Mouse (Mus musculus): ENCODE data around the gene Tmem256.

Tmem256 gene

DNA sequence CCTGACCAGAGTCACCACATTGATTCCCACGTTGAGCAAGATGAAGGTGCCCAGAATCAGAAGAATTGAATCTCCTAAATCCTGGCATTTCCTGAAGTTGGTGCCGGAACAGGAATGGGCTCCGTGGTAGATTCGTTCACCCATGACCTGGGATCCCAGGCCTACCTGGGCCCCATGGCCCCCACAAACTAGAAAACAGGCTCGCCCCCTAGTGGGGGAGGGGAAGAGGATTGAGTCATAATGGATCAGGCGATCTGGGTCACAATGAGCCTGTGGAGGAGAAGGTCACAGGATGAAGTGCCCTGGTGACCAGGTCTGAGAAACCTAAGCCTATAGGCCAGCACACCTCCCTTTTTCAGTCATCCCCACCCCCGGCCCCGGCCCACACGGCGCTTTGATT is 23.2 kb upstream of the Tmem256 start, which contains the start of gene Gm39566:
Gene Gm39566, minus strand, starts transcription at position 144 of the 400 bp plus-strand sequence.
- no peak for DNase-seq (ENCODE audit: low spot score)

DNA sequence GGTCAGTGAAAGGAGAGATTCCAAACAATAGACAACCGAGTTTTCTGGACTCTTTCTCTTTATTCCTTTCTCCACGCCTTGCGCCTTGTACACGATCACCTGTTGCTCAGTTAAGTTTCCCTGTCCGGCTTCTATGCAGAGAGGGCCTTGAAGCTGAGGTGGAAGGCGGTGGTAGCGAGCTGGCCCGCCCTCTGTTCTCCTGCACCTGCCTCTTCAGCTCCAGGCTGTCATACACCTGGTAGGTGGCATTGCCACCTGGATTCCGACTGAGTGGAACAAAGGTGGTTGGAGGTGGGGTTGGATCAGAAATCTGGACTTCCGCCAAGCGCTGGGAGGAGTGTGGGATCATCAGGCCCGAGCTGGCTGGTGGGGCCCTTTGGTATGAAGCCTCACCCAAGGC is 21.8 kb upstream of the Tmem256 start:
- DNase-seq (ENCODE audit: low spot score), result no peak

DNA sequence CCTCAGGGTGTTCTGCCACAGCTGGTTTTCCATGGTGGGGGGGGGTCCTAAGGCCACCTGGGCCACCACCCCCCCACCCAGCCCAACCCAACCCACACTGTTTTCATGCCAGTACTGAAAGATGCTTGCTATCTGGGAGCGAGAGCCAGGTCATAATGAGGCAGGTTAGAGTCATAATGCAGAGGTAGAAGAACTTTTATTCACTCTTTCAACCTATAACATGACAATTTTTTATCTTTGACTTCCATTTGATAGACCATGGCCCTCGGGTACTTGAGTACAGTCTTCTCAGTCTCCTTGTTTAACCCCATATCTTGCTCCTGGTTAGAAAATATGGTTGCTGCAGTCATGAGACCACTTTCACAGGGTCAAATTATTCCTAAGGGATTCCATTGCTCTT is 19.9 kb upstream of the Tmem256 start, which contains the start of gene Spem2:
Gene Spem2, minus strand, starts transcription at position 101 of the 400 bp plus-strand sequence.
- no peak for DNase-seq (ENCODE audit: low spot score)

DNA sequence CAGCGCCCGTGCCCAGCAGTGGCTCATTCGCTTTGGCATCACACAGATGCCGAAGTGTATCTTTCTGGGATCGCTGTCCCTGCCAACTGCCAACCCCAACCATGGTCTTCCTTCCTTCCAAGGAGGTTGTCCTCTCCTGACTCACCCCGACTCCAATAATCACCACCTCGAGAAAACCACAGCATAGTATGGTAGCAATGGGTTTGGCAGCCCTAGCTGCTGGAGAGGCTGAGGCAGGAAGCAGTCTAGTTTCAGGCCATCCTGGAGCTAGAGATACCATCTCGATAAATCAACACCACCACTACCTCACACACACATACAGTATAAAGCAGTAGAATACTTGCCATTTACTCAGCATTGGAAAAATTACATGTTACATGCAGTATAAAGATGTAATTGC is 19.4 kb upstream of the Tmem256 start:
- DNase-seq (ENCODE audit: low spot score), result no peak

DNA sequence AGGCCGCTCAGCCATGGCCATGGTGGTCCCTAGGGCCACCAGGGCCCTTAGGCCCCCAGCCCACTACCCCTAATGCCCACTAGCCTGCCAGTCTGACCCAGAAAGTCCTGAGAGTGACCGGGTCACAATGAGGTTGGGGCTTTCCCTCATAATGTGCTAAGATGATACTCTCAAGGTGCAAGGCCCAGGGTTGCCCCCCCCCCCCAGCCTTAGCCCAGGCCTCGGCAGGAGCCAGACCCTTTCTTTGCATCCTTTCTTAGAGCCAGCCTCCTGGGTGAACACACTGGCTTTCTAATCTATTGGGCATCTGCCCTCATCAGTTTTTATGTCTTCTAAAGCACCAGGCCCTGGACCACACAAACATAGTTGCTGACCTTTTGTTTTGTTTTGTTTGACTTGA is 16.2 kb upstream of the Tmem256 start, which contains the start of gene Spem1:
Gene Spem1, minus strand, starts transcription at position 101 of the 400 bp plus-strand sequence.
- DNase-seq (ENCODE audit: low spot score), result no peak

DNA sequence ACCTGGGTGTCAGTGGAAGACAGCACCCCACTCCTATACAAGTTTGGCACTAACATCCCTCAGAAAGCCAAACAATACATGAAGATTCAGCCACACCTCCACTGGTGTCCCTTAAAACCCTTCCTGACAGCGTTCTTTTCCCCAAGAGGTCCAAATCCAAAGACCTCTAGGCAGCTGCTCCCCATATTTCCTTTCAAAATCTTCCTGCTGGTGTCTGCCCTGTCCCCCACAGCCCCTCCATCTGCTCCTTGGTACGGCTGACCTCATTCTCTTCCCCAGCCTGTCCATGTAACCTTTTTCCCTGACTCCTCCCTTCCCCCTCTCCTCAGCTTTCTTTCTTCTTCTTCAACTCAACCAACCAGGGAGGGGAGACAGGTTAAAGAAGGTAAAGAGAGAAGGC is 14.9 kb upstream of the Tmem256 start:
- DNase-seq (ENCODE audit: low spot score), result no peak

DNA sequence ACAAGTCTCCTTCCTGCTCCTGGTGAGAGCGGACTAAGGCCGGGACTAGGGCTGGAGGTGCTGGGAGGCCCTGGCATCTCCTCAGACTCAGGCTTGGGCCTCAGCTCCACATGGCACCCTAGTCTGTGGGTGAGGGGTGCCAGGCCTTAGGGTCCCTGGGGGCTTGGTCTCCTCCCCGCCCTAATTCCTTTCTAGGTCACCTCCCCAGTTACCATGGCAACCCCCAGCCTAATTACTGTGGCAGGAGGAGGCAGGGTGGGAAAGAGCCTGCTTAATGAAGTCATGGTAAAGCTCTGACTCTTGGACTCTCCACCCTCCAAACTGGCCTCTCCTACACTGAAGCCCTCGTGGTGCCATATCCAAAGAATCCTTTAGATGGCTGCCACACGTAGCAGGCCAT is 9.5 kb upstream of the Tmem256 start:
- no peak for DNase-seq (ENCODE audit: low spot score)

DNA sequence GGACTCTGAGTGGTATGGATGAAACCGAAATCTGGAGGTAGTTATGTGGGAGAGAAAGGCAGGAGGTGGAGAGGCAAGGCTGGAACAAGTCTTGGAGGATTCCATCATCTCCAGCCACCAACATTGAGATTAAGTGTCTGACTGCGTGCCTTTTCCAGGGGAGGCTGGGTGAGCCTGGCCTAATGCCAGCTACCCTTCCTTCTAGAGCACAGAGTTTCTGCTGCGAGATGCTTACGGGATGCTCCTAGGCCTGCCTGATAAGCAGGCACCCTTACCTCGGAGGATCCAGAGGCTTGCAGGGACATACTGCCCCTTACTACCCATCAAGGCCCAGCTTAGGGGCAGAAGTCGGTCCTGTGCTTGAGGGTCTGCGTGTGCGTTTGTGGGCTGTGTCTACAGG is 4.8 kb upstream of the Tmem256 start:
- DNase-seq (ENCODE audit: low spot score), result no peak

DNA sequence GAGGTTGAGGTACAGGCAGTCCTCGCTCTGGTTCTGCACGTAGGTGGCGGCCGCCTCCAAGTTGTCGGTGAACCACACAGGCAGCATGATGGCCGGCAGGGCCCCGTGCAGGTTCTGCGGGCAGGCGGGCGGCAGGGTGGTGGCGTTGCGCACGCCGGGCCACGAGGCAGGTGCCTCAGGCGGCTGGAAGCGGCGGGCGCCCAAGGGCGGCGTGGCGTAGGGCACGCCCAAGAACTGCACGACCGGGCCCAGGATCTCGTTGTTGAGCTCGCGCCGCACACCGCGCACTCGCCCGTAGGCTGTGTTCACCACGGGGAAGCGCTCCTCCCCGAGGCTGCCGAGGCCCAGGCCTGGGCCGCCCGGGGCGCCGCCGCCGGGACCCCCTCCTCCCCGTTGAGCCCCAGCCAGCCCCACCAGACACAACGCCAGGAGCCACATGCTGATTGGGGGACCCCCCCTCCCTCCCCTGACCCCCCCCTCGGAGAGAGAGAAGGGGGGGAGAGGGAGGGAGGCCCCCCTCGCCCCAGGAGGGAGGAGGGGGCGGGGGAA is 4.2 kb upstream of the Tmem256 start:
- peak; percentile 46 for DNase-seq (ENCODE audit: low spot score)

DNA sequence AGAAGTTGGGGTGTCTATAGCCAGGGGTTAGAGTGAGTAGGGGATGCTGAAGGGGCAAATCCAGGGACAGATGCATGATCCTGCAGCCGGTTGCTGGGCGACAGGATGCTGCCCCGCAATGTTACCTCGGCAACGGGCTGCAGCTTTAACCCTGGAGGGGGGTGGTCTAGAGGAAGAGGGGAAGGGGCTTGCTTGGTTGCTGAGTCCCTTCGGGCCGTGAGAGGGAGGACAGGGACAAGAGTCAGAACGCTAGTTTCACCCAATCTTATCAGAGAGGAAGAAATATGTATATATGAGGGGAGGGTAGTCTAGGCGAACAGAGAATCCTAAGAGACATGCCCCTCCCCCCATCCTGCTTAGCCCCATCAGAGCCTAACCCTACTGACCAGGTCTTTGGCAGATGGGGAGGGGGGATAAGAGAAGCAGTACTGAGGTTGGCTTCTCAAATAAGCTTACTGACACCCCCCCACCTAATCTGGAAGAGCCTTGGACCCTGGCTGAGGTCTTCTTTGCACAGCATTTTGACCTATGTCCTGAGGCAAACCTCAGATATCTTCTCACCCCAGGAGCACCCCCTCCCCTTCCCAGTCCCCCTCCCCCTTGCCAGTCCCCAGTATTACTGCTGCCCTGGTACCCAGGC is 2.9 kb upstream of the Tmem256 start:
- peak; percentile 69 for DNase-seq (ENCODE audit: low spot score)

DNA sequence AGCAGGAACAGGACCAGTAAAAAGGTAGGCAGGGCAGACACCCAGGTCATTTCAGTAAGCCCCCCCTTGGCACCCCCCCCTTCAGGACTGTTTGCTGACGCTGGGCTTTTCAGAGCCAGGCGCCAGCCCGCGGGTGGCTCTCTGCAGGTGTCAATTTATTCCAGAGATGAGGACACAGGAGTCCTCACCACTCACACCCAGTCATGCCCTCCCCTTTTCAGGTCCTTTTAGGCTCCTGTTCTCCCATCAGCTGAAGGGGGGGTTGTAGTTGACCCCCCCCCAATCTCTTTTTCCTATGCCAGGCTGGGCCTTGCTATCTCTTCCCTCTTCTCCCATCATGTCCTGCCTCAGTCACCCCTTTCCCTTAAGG is 2.4 kb upstream of the Tmem256 start:
- no peak for DNase-seq (ENCODE audit: low spot score)

DNA sequence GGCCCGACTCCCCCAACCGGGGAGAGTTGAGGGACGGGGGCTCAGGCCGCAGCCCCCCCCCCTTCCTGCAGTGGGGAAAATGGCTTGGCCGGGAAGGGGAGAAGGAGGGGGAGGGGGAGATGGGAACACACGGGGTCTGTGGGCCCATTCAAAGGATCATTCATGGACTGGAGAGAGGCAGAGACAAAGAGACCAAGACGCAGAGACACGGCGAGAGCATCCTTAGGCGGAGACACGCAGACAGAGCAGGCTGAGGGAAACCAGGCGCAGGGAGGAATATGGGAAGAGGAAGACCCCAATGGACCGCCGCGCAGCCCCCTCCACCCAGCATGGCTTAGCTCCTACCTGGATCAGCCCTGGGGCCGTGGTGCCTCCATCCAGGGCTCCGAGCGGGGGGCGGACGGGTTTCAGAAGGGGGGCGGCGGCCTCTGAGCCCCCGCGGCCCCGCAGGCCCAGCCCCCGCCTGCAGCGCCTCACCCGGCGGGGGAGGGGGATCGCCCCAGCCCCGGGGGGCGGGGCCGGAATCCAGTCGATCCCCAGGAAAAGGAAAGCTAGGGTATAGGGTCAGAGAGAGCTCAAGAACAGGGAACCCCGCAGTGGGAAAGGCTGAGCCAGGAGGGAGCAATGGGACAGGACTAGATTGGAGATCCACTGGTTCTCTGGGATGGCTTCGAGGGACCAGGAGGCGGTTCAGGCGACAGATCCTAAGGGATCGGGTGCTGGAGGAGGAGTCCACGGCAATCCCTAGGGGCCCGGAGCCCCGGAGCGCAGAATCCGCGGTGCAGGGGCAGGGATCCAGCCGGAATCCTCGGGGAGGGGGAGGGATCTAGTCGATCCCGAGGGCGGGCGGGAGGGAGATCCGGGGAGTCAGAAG is 1.4 kb upstream of the Tmem256 start:
- DNase-seq (ENCODE audit: low spot score), result peak; percentile 65

DNA sequence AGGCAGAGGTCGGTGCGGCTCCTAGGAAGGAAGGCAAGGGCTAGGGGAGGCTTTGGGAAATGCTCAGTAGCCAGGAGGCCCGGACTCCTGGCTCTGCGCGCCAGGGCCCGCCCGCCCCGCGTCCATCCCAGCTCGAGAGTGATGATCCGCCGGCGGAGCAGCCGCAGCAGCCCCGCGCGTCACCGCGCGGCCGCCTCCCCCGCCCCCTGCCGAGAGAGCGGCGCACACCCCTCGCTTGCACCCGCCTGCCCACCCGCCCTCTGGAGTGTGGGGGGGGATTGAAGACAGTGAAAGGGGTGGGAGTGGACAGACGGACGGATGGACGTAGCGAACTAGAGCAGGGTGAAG is 736 bp upstream of the Tmem256 start, which contains the start of gene Nlgn2:
Gene Nlgn2, minus strand, starts transcription at position 181 of the 348 bp plus-strand sequence.
- no peak for DNase-seq (ENCODE audit: low spot score)

DNA sequence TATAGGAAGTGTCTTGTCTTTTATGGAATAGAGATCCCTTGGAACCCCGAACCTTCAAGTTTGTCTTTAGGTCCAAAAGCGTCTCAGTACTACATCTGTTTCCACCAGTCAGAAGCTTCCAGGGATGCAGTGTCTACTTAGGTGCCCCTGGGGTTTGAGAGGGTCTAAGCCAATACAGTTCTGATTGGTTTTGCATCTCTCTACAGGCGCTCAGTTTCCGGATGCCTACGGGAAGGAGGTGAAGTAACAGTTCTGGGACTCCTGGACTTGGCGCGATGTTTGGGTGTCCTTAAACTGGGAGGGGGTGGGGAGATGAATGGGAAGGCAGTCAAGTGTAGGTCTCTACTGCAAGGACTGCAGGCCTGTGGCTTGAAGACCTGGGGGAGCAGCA is 395 bp downstream of the Tmem256 start:
- DNase-seq (ENCODE audit: low spot score), result no peak

DNA sequence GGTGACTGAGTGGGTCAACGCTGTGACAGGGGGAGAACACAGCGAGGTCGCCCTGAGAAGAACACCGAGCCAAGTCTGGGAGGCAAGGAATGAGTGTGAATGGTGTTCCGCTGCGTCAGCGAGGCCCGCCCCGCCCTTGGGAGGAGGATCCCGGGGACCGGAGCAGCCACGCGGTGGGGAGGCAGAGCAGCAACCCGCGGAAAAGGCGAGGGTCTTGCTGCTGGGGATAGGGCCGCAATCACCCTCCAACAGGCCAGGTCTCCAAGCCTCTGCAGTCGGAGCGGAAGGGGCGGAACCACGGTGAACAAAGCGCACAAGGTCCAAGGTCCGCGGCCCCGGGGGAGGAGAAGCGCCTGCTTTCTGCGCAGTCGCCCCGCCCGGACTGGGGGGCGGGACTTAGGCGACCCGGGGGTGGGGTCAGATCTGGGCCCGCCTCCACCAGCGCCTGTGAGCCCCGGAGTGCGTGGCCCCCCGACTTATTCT is 7.9 kb downstream of the Tmem256 start, which contains the start of gene Plscr3:
Gene Plscr3, plus strand, starts transcription at position 179 of the 483 bp plus-strand sequence.
- peak; percentile 97 for DNase-seq (ENCODE audit: low spot score)

DNA sequence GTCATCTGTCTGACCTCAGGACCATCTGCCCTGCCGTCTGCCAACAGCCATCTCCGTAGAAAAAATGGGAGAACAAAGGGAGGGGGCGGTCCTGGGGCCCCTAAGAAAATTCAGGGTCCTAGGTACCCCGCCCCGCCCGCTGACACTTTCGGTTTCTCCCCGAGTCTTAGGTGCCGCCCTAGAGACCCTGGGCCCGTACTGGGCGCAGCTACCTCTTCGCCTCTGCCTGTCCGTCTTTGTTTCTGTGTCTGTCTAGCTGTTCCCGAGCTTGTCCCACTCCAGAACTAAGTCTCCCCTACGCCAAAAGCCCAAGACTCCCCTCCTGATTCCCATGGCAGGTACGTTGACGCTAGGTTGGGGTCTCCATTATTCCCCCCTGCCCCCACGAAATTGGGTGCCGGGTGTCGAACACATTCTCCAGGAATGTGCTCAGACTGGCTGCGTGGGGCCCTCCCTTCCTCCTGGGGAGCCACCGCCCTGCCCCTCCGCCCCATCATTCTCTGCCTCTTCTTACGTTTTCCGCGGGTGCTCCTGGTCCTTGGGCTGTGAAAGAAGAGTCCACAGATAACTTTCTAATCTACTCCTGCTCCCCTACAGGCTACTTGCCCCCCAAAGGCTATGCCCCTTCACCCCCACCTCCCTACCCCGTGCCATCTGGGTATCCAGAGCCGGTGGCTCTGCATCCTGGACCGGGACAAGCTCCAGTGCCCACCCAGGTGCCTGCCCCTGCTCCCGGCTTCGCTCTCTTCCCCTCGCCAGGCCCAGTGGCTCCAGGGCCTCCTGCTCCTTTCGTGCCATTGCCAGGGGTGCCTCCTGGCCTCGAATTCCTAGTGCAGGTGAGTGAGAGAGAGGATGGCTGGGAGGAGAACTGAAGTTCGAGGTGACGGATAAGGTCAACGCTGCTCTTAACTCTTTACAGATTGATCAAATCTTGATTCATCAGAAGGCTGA is 8.7 kb downstream of the Tmem256 start:
- DNase-seq (ENCODE audit: low spot score), result no peak

DNA sequence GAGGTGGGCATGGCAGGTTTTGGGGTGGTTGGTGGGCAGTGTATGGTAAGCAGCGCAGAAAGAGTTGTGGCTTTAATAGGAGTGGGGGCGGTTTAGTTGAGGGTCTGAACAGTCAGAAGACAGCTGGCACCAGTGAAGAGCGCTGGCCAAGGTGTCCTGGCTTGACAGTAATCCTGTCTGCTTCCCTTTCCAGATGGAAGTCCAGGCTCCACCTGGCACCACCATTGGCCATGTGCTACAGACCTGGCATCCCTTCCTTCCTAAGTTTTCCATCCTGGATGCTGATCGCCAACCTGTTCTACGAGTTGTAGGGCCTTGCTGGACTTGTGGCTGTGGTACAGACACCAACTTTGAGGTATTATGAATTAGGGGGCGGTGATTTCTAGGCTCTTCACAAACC is 9.7 kb downstream of the Tmem256 start:
- no peak for DNase-seq (ENCODE audit: low spot score)

DNA sequence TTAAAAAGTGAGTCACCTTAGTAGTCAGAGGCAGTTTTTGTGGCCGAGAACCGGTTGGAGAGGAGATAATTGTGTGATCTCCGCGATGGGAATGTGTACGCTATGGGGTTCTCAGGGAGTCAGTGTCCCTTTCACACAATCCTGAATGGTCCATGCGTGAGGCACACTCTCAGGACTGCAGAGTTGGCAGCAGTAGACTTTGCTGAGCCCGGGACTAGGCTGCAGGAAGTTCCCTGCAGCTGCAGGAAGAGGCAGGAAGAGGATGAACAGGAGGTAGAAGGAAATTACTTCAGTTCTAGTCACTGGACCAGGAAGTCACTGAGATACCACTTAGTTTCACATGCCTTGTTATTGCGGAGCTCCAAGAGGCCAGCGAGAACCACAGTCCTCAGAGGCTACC is 10.8 kb downstream of the Tmem256 start:
- no peak for DNase-seq (ENCODE audit: low spot score)

DNA sequence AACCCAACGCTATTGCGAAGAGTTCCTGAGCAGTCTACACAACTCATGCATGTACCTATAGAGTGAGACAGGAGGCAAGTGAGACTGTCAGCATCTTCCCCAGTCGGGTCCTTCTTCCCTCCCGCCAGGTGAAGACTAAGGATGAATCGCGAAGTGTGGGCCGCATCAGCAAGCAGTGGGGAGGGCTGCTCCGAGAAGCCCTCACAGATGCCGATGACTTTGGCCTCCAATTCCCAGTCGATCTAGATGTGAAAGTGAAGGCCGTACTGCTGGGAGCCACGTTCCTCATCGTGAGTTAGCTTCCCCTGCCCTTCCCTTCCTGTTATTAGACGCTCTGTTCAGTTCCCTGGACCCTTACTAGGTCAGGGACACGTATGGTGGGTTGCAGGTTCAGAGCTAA is 11.6 kb downstream of the Tmem256 start:
- no peak for DNase-seq (ENCODE audit: low spot score)

DNA sequence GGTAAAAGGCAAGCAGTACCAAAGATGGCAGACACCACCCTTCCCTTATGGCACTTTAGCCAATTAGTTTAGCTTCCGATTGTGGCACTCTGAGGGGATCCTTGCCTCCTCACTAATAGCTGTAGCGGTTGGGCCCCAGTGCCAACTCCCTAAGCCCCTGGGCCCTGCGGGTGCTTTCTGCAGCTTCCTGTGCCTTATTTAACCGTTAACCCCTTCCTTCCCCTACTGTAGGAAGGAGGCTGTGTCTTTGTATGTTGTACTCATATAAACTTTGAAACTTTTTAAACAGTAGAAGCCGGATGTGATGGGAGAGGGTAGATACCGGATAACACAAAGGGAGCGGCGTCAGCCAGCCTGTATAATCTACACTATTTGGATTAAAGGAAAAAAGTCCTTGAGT is 12.4 kb downstream of the Tmem256 start:
- no peak for DNase-seq (ENCODE audit: low spot score)

DNA sequence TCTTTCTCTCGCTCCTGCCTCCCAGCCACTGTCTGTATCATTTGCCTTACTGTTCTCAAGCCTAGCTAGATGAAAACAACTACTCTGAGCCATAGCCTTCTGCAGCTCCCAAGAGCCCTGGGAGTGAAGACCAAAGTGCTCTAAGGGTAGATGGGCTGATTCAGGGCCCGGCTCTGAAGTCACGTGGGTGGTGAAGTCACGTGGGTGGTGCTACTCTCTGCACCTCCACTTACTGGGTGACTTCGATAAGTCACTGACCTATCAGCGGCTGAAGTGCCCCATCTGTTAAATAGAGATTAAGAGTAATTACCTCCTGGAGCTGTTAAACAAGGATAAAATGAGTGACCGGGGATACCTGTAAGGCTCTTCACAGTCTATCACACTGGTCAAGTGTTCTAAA is 15.7 kb downstream of the Tmem256 start:
- DNase-seq (ENCODE audit: low spot score), result no peak

DNA sequence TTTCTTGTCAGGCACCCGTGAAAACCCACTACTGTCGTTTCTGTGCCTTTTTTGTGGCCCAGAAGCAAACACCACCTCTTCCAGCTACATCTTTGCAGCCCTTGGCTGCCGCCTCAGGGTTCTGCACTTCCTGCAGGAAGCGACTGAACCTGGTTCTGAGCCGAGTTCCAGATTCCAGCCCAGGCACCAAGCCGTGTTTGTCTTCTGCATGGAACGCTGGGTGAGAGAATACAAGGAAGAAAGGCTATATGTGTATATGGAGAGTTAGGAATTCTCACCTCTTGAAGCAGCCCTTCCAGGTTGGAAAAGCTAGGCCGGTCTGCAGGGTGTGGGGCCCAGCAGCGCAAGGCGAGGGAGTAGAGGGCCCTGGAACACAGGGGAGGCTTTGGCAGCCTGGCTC is 16.4 kb downstream of the Tmem256 start:
- DNase-seq (ENCODE audit: low spot score), result no peak

All from embryo, embryonic 10 days (tissue).